Mouse (Mus musculus): ENCODE data around the gene Zc3h12a. TPM values are rescaled to one million over a fixed set of nuclear protein-coding genes. Genes with fewer than 3 reads are reported as not detected.
A peak's percentile ranks its signal among the peaks of the same experiment; 100 is the strongest.

Gene Zc3h12a
- polyA plus RNA-seq, 1 experiment from 2014 or later, result 0.35 TPM

DNA sequence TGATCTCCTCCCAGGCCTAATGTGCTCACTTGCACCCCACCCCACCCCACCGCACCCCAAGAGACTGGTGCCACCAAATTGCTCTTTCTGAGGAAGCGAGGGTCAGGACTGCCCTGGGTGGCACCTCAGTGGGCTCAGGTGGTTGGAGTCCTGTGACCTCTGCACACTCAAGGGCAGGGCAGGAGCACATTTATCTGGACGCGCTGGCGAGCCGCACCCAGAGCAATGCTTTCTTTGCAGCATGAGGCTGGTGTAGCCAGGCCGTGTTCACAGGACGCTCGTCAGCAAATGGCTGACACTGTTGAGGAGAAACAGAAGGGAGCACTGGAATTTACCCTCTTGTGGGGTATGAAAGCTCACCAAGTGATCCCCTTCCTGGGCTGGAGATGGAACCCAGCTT is 22.3 kb downstream of the Zc3h12a start:
- Histone ChIP-seq H3K4me1 (no peaks in the 10 kb centered on the region), H3K9me3 (no peaks in the 10 kb centered on the region), H3K36me3 (peaks cover 60% of the 10 kb centered on the region), H3K27me3 (no peaks in the 10 kb centered on the region), H3K27ac (no peak overlapping the region), H3K9ac (no peak overlapping the region), H3K4me2 (replicated peaks) (no peak overlapping the region), H3K4me3 (no peak overlapping the region)
- no peak for ATAC-seq (ENCODE audit: insufficient number of reproducible peaks, insufficient read depth, low FRiP score, low TSS enrichment)
- WGBS, result 90% methylated on average over 9 of the region's 9 CpGs

DNA sequence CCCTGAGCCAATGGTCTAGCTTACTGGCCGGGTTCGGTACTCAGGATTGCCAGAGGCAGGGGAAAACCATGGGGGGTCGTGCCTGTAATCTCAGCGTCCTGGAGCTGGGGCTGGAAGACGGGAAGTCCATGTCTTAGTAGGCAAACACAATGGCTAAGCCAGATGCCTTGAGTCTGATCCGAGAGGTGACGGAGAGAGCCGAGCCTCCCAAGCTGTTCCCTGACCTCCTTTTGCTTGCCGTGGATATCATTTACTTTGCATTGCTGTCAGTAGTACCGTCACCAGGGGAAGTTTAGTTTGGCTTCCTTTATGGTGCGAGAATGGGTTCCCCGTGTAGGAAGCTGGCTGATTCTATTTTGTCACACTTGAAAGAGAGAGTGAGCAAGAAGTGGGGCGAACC is 26.3 kb downstream of the Zc3h12a start:
- Histone ChIP-seq H3K9ac (no peak overlapping the region), H3K4me3 (no peak overlapping the region), H3K9me3 (no peaks in the 10 kb centered on the region), H3K27ac (no peak overlapping the region), H3K27me3 (no peaks in the 10 kb centered on the region), H3K4me1 (no peaks in the 10 kb centered on the region; the same call in 1 of the 2 replicates), H3K36me3 (peaks cover 43% of the 10 kb centered on the region), H3K4me2 (replicated peaks) (no peak overlapping the region)
- 66% methylated on average over 13 of the region's 13 CpGs for WGBS
- no peak for ATAC-seq (ENCODE audit: insufficient number of reproducible peaks, insufficient read depth, low FRiP score, low TSS enrichment)

GRCm38 (mm10) chr4:125099458-125099857 is 28.2 kb downstream of the Zc3h12a start:
- H3K4me1 ChIP-seq, result no peaks in the 10 kb centered on the region; the same call in 1 of the 2 replicates
- no peak overlapping the region for H3K9ac ChIP-seq
- H3K4me3 ChIP-seq, result no peak overlapping the region
- peaks cover 26% of the 10 kb centered on the region for H3K36me3 ChIP-seq
- ATAC-seq (ENCODE audit: insufficient number of reproducible peaks, insufficient read depth, low FRiP score, low TSS enrichment), result no peak
- 10% methylated on average over 8 of the region's 8 CpGs for WGBS
- no peak overlapping the region for H3K4me2 ChIP-seq (replicated peaks)
- no peak overlapping the region for H3K27ac ChIP-seq
- H3K9me3 ChIP-seq, result no peaks in the 10 kb centered on the region
- H3K27me3 ChIP-seq, result no peaks in the 10 kb centered on the region

GRCm38 (mm10) chr4:125097412-125097811 is 30.2 kb downstream of the Zc3h12a start:
- Histone ChIP-seq H3K36me3 (peaks cover 18% of the 10 kb centered on the region), H3K4me3 (no peak overlapping the region), H3K9me3 (no peaks in the 10 kb centered on the region), H3K4me2 (replicated peaks) (no peak overlapping the region), H3K9ac (no peak overlapping the region), H3K27me3 (no peaks in the 10 kb centered on the region), H3K27ac (no peak overlapping the region), H3K4me1 (no peaks in the 10 kb centered on the region; the same call in 1 of the 2 replicates)
- 77% methylated on average over 4 of the region's 4 CpGs for WGBS
- ATAC-seq (ENCODE audit: insufficient number of reproducible peaks, insufficient read depth, low FRiP score, low TSS enrichment), result no peak

DNA sequence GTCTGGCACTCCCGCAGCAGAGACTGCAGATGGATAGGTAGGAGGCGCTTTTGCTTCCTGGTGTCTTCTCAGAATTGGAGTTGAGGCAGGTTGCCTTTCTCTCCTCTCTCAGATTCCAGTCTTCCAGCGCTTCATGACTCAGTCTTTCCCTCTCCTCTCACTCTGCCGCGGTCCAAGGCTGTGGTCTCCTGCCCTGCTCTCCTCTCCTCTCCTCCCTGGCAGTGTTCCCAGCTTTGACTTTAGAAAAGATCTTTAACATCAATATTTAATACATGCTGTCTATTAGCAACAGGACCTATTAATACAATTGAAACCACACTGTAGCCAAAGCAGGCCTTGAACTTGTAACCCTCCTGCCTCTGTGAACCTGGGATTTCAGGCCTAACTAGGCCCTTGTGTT is 31.6 kb downstream of the Zc3h12a start:
- no peaks in the 10 kb centered on the region for H3K27me3 ChIP-seq
- 89% methylated on average over 5 of the region's 5 CpGs for WGBS
- no peak overlapping the region for H3K4me2 ChIP-seq (replicated peaks)
- H3K9me3 ChIP-seq, result no peaks in the 10 kb centered on the region
- no peak overlapping the region for H3K9ac ChIP-seq
- no peak overlapping the region for H3K27ac ChIP-seq
- no peak for ATAC-seq (ENCODE audit: insufficient number of reproducible peaks, insufficient read depth, low FRiP score, low TSS enrichment)
- no peaks in the 10 kb centered on the region; the same call in 1 of the 2 replicates for H3K4me1 ChIP-seq
- no peak overlapping the region for H3K4me3 ChIP-seq
- peaks cover 23% of the 10 kb centered on the region for H3K36me3 ChIP-seq

- Histone ChIP-seq H3K9ac (no peak overlapping the region), H3K4me1 (no peaks in the 10 kb centered on the region), H3K4me3 (no peak overlapping the region), H3K27me3 (no peaks in the 10 kb centered on the region), H3K9me3 (no peaks in the 10 kb centered on the region), H3K4me2 (replicated peaks) (no peak overlapping the region), H3K27ac (no peak overlapping the region), H3K36me3 (peaks cover 46% of the 10 kb centered on the region)
- 93% methylated on average over 5 of the region's 5 CpGs for WGBS
- ATAC-seq (ENCODE audit: insufficient number of reproducible peaks, insufficient read depth, low FRiP score, low TSS enrichment), result no peak
These were observed 34.6 kb downstream of the Zc3h12a start for GRCm38 (mm10) chr4:125093031-125093430.

- peak overlapping the region; percentile 97 for H3K27ac ChIP-seq
- peak overlapping the region; percentile 67 for H3K4me3 ChIP-seq
- peak overlapping the region; percentile 72 for H3K9ac ChIP-seq
- peak; percentile 90 for ATAC-seq (ENCODE audit: insufficient number of reproducible peaks, insufficient read depth, low FRiP score, low TSS enrichment)
- H3K27me3 ChIP-seq, result no peaks in the 10 kb centered on the region
- WGBS, result 0% methylated on average over 40 of the region's 45 CpGs
- peaks cover 14% of the 10 kb centered on the region for H3K4me1 ChIP-seq
- H3K36me3 ChIP-seq, result peaks cover 36% of the 10 kb centered on the region
- no peaks in the 10 kb centered on the region for H3K9me3 ChIP-seq
- peak overlapping the region; percentile 70 for H3K4me2 ChIP-seq (replicated peaks)
These were observed 42.2 kb downstream of the Zc3h12a start for GRCm38 (mm10) chr4:125085346-125085841.

DNA sequence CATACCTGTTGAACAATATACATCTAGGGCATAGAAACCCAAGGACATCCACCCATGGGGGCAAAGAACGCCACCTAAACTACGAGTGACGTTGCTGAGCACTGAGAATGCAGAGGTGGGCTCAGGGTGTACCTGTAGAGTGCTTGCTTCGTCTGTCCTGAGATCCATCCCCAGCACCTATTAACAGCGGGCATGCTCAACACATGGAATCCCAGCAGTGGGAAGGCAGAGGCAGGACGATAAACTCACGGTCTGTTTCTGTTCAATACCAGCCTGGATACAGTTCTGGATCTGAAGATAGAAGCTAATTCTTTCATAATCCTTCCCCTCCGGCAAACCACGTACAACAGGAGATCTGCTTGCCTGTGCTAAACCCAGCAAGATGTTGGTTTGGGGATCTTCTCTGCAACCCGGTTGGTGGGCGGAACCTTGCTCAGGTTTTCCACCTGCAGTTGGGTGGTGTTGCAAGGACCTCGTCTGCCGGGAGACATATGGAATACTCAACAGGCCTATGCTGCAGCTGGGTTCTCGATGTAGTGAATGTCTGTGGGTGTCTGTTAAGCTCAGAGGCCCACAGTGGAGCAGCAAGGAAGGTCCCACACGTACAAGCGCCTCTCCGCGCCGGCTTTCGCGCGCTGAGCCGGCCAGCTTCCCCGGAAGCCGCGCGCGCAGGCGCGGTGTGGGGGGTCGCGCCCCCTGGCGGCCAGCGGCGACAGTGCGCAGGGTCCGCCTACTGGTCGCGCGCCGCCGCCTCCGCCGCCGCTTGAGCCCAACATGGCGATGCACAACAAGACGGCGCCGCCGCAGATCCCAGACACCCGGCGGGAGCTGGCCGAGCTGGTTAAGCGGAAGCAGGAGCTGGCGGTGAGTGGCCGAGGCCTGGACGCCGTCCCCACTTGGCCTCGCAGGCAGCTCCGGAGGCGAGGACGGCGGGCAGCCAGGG is 43.0 kb downstream of the Zc3h12a start, which contains the start of gene Meaf6:
Gene Meaf6, plus strand, starts transcription at position 732 of the 943 bp plus-strand sequence.
- ATAC-seq (ENCODE audit: insufficient number of reproducible peaks, insufficient read depth, low FRiP score, low TSS enrichment), result peak; percentile 76
- peaks cover 14% of the 10 kb centered on the region for H3K4me1 ChIP-seq
- peak within 1 kb of the TSS; percentile 67 for H3K4me3 ChIP-seq
- peak within 1 kb of the TSS; percentile 97 for H3K27ac ChIP-seq
- H3K9ac ChIP-seq, result peak within 1 kb of the TSS; percentile 72
- no peaks in the 10 kb centered on the region for H3K9me3 ChIP-seq
- WGBS, result 1% methylated on average over 61 of the region's 63 CpGs
- H3K27me3 ChIP-seq, result no peaks in the 10 kb centered on the region
- peak within 1 kb of the TSS; percentile 70 for H3K4me2 ChIP-seq (replicated peaks)
- H3K36me3 ChIP-seq, result peaks cover 28% of the 10 kb centered on the region

GRCm38 (mm10) chr4:125078698-125079097 is 48.9 kb downstream of the Zc3h12a start:
- no peak overlapping the region for H3K9ac ChIP-seq
- WGBS, result 94% methylated on average over 2 of the region's 2 CpGs
- no peak overlapping the region for H3K27ac ChIP-seq
- H3K4me3 ChIP-seq, result no peak overlapping the region
- H3K4me2 ChIP-seq (replicated peaks), result no peak overlapping the region
- H3K36me3 ChIP-seq, result peaks cover 30% of the 10 kb centered on the region
- H3K27me3 ChIP-seq, result no peaks in the 10 kb centered on the region
- no peaks in the 10 kb centered on the region for H3K4me1 ChIP-seq
- no peak for ATAC-seq (ENCODE audit: insufficient number of reproducible peaks, insufficient read depth, low FRiP score, low TSS enrichment)
- H3K9me3 ChIP-seq, result no peaks in the 10 kb centered on the region

GRCm38 (mm10) chr4:125077700-125078099 is 49.9 kb downstream of the Zc3h12a start:
- Histone ChIP-seq H3K9ac (no peak overlapping the region), H3K9me3 (no peaks in the 10 kb centered on the region), H3K4me1 (no peaks in the 10 kb centered on the region), H3K27me3 (no peaks in the 10 kb centered on the region), H3K27ac (no peak overlapping the region), H3K36me3 (peaks cover 40% of the 10 kb centered on the region), H3K4me2 (replicated peaks) (no peak overlapping the region), H3K4me3 (no peak overlapping the region)
- 90% methylated on average over 2 of the region's 2 CpGs for WGBS
- no peak for ATAC-seq (ENCODE audit: insufficient number of reproducible peaks, insufficient read depth, low FRiP score, low TSS enrichment)
